Mouse (Mus musculus) small intestine, adult 2 months (tissue): ENCODE data around the gene Bard1. TPM values are rescaled to one million over a fixed set of nuclear protein-coding genes. Genes with fewer than 3 reads are reported as not detected.

Experiments used
- H3K27ac ChIP-seq: fragments of 200-500 bp; 2 replicates; pipeline ENCODE4 v1.5.1; 2012; ENCODE audit warnings: low read depth, low read length, control low read depth, inconsistent platforms; ENCODE audit not compliant: insufficient read depth
- H3K27me3 ChIP-seq: fragments of 200-500 bp; 2 replicates; pipeline ENCODE4 v1.6.1; 2012; ENCODE audit warnings: mild to moderate bottlenecking, moderate library complexity, low read length, inconsistent platforms; ENCODE audit not compliant: control insufficient read depth, insufficient read depth
- H3K36me3 ChIP-seq: fragments of 200-500 bp; 2 replicates; pipeline ENCODE4 v1.6.1; 2012; ENCODE audit warnings: mild to moderate bottlenecking, low read length, control low read depth, inconsistent platforms; ENCODE audit not compliant: control insufficient read depth, insufficient read depth
- H3K4me1 ChIP-seq: fragments of 200-500 bp; 2 replicates; pipeline ENCODE4 v1.6.1; 2012; ENCODE audit warnings: low read length, inconsistent platforms, mixed read lengths; ENCODE audit not compliant: control insufficient read depth, insufficient read depth, insufficient read length
- H3K4me3 ChIP-seq: fragments of 200-500 bp; 2 replicates; pipeline ENCODE4 v1.5.1; 2012; ENCODE audit warnings: low read depth, mild to moderate bottlenecking, control low read depth, inconsistent platforms, low read length, moderate library complexity
- CTCF ChIP-seq: fragments of 200-500 bp; IDR thresholded peaks from 2 replicates; pipeline ENCODE4 v1.5.1; 2012; ENCODE audit warnings: low read depth, mild to moderate bottlenecking, control low read depth, inconsistent platforms, low read length, moderate library complexity, mixed read lengths; ENCODE audit not compliant: insufficient replicate concordance, insufficient read length; ENCODE audit errors: extremely low read depth
- POLR2A ChIP-seq: fragments of 200-500 bp; IDR thresholded peaks from 2 replicates; pipeline ENCODE4 v1.6.1; 2012; ENCODE audit warnings: low read depth, mild to moderate bottlenecking, control low read depth, inconsistent platforms, low read length, moderate library complexity
- WGBS: fragments of 180-500 bp; shearing (Covaris S2); methylation state at CpG from one replicate; pipeline ENCODE4 v1.1.7; 2018; 5-methylcytosine and 5-hydroxymethylcytosine counted together
- polyA plus RNA-seq: library from polyadenylated mRNA; depleted of rRNA; stranded (reverse); fragments of >200 nt; gene quantifications from 2 replicates; pipeline ENCODE4 v1.2.3, GENCODE M21; 2012

The Bard1 gene
- polyA plus RNA-seq, 1 experiment, result 1.2 TPM

DNA sequence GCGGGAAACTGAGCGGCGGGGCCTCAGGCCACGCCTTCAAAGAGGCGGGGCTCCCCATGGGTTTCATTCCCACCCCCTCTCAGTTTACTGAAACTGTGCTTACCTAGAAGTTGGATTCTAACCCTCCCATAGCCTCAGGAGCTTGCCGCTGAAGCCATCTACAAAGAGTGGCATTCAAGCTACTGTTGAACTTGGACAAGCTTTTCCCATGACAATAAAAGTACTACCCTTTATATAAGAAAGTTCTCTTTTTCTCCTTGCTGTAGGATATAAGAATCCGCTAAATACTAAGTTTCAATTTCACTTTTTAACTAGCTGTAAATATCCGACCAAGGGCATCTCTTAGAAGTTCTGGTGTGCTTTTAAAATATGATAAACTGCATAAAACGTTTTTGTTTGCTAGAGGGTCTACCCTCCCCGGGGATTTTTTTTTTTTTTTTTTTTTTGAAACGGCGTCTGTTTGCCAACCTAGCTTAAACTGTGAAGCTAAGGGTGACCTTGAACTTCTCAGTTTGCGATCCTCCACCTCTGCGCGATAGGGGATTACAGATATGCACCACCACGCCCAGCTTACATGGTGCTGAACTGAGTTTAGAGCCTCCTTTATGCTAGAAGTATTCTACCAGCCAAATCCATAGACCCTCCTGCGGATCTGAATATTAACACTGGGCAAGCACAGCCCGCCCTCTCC, 373 bp upstream of the Bard1 start:
- no peaks in the 10 kb centered on the region for H3K36me3 ChIP-seq
- 0 out of 2 replicates have a peak overlapping the region, but pooled peaks have one; percentile 32 for H3K27ac ChIP-seq
- no peak for TF ChIP-seq CTCF
- 0 out of 2 replicates have a peak, but pooled peaks have one; percentile 2 for TF ChIP-seq POLR2A
- H3K4me1 ChIP-seq, result peaks cover 12% of the 10 kb centered on the region; the same call in 1 of the 2 replicates
- WGBS, result 13% methylated on average over 18 of the region's 18 CpGs
- H3K4me3 ChIP-seq, result peak overlapping the region; percentile 78
- H3K27me3 ChIP-seq, result no peaks in the 10 kb centered on the region

DNA sequence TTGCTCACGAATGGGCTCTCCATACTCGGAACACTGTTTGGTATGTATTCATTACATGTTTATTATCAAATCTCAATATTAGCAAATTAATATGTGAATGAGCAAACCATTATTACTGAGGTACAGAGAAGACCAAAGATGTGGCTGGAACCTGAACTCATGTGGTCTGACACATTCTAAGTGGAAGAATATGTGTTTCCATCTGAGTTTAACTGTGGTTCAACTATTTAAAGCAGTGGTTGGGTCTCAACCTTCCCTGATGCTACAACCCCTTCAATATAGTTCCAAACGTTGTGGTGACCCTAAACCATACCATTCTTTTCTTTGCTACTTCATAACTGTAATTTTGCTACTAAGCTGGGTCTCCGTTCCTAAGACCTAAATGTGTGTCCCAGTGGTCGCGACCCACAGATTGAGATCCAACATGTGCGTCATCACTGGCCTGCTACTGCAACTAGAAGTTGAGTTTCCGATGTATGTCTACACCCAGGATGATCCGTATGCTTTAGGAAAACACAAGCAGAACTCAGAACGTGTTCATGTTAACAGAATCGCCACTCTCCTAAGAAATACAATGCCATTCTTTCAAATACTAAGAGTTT, 1.5 kb downstream of the Bard1 start:
- Histone ChIP-seq H3K36me3 (no peaks in the 10 kb centered on the region), H3K27me3 (no peaks in the 10 kb centered on the region), H3K4me1 (peaks cover 12% of the 10 kb centered on the region; the same call in 1 of the 2 replicates), H3K27ac (no peak overlapping the region), H3K4me3 (no peak overlapping the region)
- WGBS, result 51% methylated on average over 11 of the region's 11 CpGs
- TF ChIP-seq POLR2A, result no peak
- TF ChIP-seq CTCF, result no peak

GRCm38 (mm10) chr1:71100591-71101368, 2.2 kb downstream of the Bard1 start:
- Histone ChIP-seq H3K4me3 (no peak overlapping the region), H3K27me3 (no peaks in the 10 kb centered on the region), H3K36me3 (no peaks in the 10 kb centered on the region; the same call in 1 of the 2 replicates), H3K4me1 (peaks cover 12% of the 10 kb centered on the region; the same call in 1 of the 2 replicates), H3K27ac (peak overlapping the region; percentile 50; the same call in 1 of the 2 replicates)
- 40% methylated on average over 5 of the region's 5 CpGs for WGBS
- no peak for TF ChIP-seq POLR2A
- no peak for TF ChIP-seq CTCF

DNA sequence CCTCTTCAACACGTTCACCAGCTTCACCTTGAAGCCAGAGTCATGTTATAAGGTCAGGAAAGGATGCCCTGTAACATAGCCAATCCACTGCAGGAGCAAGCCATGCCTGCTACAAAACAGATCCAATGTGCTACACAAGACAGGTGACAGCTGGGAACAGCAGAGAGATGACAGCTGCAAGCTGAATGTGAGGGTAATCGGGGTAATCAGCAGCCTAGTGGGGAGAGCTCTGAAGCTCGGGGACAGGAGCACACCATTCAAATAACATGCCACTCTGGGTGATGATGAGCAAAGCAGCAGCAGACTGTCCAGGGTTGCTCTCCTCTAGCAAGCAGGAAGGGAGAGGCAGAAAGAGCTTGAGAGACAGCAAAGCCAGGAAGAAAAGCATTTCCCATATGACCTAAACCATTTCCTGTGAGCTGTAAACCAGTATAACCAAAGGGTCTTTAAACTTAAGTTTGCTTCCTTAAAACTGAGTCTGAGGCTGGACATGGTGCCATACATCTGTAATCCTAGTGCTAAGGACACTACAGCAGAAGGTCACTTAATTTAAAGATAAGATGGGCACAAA, 2.9 kb downstream of the Bard1 start:
- TF ChIP-seq CTCF (no peak), POLR2A (no peak)
- WGBS, result 13% methylated on average over 3 of the region's 3 CpGs
- Histone ChIP-seq H3K27me3 (no peaks in the 10 kb centered on the region), H3K27ac (peak overlapping the region; percentile 50), H3K4me3 (no peak overlapping the region), H3K36me3 (no peaks in the 10 kb centered on the region; the same call in 1 of the 2 replicates), H3K4me1 (peaks cover 12% of the 10 kb centered on the region; the same call in 1 of the 2 replicates)

GRCm38 (mm10) chr1:71096031-71096430, 6.9 kb downstream of the Bard1 start:
- Histone ChIP-seq H3K27ac (no peak overlapping the region), H3K4me3 (no peak overlapping the region), H3K27me3 (no peaks in the 10 kb centered on the region), H3K4me1 (peaks cover 9% of the 10 kb centered on the region; the same call in 1 of the 2 replicates), H3K36me3 (no peaks in the 10 kb centered on the region; the same call in 1 of the 2 replicates)
- WGBS, result 93% methylated on average over 1 of the region's 1 CpGs
- TF ChIP-seq CTCF (no peak), POLR2A (no peak)

- no peak for TF ChIP-seq CTCF
- no peak for TF ChIP-seq POLR2A
- Histone ChIP-seq H3K4me1 (peaks cover 9% of the 10 kb centered on the region; the same call in 1 of the 2 replicates), H3K27me3 (no peaks in the 10 kb centered on the region), H3K4me3 (no peak overlapping the region), H3K36me3 (no peaks in the 10 kb centered on the region; the same call in 1 of the 2 replicates), H3K27ac (no peak overlapping the region)
- 85% methylated on average over 2 of the region's 2 CpGs for whole genome bisulfite sequencing
These were observed 7.6 kb downstream of the Bard1 start for GRCm38 (mm10) chr1:71095211-71095805.
